Mouse (Mus musculus) megakaryocyte, adult 5-6 weeks (primary cell): ENCODE results near the gene Bbs10. TPM values are rescaled to one million over a fixed set of nuclear protein-coding genes. Genes with fewer than 3 reads are reported as not detected.

Experiments
- ATAC-seq: 2 replicates; pipeline ENCODE4 v1.8.0; 2016; ENCODE audit warnings: mild to moderate bottlenecking, inconsistent platforms; ENCODE audit not compliant: poor library complexity, severe bottlenecking
- total RNA-seq, 2 experiments: library from RNA; stranded (forward) in 1 of 2; stranded (reverse) in 1 of 2; fragments of 153-499, 151-499 nt in 1 of 2; fragments of 221-1000, 200-1000 nt in 1 of 2; gene quantifications; 2 replicates each; pipeline versions ENCODE4 v1.2.3 to v1.2.4; 2015 to 2017

Bbs10 gene
- 0.76 and 0.98 TPM in 2 replicates for total RNA-seq (2015)
- 2.1 and 2.3 TPM in 2 replicates for total RNA-seq (2017)

DNA sequence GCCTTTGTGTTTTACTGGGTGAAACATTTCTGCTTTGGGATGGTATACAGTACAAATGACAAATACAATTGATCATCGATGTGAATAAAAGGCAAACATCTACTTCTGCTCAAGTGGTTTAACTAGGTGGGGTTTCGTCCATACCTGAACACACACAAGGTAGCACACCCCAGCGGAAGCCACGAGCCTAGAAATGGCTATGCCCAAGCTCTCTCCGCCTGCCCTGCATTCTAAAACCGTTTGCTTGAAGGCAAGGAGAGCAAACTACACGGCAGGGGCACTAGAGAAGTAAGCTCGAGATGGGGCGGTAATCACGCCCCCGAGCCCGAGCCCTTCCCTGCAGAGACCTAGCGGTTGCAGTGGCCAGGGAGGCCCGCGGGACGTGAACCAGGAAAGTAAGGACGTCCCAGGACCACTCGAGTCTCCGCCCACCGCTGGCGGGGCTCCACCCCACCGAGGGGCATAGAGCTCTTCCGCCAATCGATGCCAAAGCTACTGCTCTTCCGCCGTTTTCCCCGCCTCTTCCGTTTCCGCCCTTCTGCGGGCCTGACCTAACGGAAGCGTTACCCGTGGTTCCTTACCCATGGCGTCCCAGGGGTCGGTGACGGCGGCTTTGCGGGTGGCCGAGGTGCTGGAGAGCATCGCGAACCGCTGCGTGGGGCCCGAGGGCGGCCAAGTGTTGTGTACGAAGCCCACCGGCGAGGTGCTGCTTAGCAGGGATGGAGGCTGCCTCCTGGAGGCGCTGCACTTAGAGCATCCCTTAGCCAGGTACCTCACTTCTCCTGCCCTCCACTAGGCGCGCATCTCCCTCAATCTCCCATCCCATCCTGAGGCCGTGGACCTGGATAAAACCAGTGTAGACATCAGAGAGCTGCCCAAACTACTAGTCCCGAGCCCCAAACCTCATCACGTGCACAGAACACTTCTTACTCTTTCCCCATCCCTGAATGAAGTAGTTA, at the start of gene Bbs10:
TSS of gene Bbs10 (plus strand) at position 540 of the 959 bp plus-strand sequence.
- ATAC-seq = peak; percentile 98

DNA sequence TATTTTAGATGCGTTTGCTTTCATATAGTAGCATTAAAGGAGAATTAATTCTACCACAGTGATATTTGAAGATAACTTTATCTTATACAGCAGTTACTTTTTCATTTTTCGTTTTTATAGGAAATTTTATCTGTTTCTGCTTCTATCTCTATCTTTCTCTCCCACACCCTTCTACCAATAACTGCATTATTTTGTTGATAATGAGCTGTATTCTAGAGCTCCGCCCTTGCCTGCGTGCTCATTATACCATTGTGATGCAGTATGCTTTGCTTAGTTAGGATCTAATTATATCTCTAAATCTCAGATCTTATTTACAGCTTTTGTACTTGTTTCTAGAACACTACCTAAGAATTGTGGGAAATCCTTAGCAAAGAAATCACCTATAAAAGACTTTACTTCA, 48.3 kb upstream of the Bbs10 start:
- ATAC-seq = no peak

DNA sequence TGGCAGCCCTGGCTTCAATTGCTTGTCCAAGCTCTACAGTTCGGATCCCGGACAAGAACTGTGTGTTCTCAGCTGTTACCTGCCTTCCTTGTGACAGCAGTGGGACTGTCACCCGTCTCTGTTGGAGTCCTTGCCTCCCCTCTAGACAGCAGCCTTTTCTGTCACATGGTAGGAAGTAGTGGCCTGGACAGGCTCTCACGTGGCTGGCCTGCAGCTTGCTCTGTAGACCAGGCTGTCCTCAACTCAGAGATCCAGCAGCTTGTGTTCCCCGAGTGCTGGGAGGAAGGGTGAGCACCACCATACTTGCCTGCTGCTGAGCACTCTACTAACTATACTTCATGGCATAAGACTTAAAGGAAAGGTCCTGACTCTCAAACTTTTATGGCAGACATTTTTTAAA, 46.8 kb upstream of the Bbs10 start:
- ATAC-seq = no peak

DNA sequence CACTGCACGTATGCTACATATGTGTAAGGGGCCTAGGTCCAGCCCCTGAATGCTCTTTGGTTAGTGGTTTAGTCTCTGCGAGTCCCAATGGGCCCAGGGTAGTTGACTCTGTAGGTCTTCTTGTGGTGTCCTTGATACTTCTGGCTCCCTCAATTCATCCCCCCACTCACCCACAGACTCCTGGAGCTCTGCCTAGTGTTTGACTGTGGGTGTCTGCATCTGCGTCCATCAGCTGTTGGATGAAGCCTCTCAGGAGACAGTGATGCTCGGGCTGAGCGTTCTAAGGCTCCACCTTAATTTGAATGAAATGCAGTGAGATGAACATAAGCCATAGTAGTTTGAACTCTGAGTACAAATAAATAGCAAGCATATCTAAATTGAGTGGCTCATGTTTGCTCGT, 43.3 kb upstream of the Bbs10 start:
- ATAC-seq = no peak

DNA sequence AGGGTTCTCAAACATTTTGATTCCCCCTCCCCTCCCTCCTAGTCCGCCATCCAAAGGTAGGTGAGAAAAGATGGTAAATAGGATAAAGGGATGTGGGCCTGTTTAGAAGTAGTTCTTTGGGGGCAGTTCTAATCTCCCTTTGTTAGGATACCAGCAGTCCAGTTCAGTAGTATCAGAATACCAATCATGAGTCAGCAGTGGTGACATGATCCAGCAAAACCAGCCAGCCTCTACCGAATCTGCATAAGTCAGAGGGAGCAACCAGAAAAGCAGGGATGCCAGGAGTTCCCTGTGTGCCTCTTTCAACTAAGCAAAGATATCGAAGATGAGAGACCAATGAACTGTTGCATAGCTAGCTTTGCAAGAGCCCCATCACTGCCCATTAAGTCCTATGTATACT, 42.3 kb upstream of the Bbs10 start:
- no peak for ATAC-seq

DNA sequence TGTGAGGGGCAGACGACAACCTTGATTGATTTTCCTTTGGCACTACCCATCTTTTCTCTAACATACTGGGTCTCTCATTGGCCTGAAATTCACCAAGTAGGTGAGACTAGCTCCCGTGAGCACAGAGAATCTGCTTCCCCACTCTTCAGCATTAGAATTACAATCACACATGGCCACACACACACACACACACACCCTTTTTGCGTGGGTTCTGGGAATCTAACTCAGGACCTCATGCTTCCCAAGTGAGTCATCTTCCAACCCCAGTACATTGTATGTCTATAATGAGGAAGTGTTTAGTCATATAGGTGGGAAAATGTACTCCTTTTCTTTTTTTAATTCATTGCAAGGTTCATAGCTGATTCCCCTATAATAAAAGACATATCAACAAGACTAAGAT, 41.1 kb upstream of the Bbs10 start:
- ATAC-seq = no peak

DNA sequence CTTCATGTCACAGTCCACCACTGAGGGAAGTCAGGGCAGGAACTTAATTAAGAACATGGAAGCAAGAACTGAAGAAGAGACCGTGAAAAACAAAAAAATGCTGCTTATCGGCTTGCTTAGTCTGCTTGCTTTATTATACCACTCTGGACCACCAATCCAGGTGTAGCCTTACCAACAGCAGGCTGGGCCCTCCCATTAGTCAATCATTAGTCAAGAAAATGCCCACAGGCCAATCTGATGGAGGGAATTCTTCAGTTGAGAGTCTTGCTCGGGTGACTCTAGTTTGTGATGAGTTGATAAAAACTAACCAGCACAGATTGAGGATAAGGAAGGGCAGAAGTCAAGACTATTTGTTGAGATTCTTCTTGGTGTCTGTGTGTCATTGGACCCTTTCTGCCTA, 40.2 kb upstream of the Bbs10 start:
- no peak for ATAC-seq

DNA sequence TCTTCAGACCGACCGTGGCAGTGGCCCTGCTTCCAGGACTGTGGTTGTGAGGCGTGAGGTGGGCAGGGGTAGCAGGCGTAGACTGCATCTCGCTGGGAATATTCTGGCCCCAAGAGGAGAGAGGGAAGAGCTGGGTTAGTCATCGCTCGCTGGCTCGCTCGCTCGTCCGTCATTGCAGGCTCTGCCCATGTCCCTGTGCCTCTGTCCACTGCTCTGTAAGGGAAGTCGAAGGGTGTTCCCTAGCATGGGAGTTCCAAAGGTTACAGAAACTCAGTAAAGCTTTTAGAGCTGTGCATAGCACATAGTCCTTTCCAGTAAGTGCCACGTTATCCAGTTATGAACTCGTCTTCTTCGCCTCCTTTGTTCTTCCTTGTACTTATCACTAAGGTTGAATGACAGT, 26.8 kb upstream of the Bbs10 start:
- no peak for ATAC-seq

DNA sequence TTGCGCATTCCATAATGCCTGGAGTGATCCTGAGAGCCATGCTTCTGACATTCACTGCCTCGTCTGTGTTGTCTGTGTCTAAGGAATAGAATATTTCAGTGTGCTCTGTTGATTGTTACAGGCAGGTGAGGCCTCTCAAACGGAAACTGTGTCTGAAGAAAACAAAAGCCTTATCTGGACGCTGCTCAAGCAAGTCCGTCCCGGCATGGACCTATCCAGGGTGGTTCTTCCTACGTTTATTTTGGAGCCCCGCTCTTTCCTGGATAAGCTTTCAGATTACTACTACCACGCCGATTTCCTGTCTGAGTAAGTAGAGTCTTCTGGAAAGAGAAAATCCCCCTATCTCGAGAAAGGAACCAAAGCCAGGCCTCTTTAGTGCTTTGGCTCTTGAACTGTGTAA, 25.6 kb upstream of the Bbs10 start:
- ATAC-seq = no peak

DNA sequence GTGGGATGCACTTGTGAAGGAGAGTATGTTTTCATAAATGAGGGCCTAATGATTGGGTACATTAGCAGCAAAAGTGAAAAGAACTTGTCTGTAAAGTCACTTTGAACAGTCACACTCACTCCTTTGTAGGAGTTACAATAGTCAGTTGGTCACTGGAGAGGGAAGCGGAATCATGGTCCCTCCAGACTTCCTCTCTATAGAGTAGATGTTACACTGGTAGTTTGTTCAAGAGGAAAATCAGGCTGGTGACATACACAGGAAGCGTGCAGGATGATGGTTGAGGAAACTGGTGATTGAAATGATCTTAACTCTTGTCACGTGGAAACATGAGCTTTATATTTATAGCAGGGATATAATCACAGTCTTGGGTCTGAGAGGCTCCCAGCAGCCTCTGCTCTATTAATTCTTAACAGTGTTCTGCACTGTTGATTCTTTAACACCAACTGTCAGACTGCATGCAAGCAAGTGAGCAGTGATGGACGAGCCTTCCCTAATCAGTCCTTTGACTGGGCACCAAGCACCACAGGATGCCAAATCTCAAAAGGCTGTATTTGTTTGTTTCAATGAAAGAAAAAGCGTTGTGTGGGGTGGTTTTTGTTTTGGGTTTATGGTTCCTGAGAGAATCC, 24.9 kb upstream of the Bbs10 start:
- no peak for ATAC-seq

DNA sequence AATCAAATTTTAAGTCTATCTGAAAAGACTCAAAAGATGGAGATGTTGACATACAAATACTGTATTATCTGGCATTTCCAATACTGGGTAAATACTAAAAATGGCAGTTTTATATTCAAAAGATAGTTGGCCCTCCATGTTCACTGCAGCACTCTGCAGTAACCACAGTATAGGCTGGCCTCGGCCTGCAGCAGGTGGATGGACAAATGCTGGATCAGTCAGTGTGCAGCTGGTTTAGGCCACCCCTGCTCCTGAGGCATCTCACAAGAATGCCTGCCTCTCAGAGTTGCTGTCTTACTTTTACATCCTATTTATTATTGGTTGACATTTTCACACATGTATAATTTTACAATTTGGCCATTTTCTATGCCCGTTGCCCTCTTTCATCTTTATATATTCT, 22.7 kb upstream of the Bbs10 start:
- ATAC-seq = no peak

DNA sequence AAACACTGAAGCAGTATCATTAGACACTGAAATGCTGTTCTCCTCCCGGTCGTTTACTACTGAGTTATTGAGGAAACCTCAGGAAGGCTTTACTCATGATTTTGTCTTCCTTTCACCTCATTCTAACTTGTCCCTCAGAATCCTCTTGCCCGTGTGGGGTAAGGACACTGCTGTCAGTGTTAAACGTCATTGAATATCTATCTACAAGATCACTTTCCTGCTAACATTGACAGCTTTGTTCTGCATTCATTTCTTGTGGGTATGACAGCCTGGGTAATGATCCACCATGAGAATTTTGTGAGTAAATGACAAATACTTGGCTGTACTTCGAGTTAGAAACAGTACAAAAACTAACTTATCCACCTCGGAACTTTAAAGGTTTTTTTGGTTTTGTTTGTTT, 848 bp upstream of the Bbs10 start:
- ATAC-seq = no peak

DNA sequence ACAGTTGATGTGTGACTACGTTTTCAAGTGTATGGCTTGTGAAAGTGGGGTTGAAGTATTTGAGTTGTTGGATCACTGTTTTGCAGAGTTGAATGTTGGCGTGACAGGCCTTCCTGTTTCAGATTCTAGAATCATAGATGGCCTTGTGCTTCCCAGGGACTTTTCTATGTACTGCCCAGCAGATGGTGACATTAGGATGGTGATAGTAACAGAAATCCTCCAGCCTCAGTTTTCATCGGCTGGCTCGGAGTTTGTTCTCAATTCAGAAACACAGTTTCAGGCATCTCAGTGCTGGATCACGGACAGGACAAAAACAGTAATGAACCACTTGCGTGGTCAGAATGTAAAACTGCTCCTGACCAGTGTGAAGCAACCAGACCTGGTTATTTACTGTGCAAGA, 1.1 kb downstream of the Bbs10 start:
- ATAC-seq = no peak

DNA sequence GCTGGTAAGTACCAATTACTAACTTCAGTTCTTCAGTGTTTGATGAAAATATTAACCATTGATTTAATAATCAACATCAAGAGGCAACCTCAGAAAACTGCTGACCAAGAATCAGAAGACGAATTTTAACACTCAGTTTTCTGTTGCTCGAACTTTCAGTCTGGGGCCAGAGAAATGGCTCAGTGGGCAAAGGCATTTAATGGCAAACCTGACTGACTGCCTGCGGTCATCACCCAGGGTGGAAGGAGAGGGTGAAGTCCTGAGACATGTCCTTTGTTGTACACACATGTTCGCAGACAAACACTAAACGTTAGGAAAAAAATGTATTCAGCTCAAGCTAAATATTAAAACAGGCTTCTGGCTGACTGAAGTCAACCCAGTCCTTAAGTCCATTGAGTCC, 2.6 kb downstream of the Bbs10 start:
- ATAC-seq = no peak

DNA sequence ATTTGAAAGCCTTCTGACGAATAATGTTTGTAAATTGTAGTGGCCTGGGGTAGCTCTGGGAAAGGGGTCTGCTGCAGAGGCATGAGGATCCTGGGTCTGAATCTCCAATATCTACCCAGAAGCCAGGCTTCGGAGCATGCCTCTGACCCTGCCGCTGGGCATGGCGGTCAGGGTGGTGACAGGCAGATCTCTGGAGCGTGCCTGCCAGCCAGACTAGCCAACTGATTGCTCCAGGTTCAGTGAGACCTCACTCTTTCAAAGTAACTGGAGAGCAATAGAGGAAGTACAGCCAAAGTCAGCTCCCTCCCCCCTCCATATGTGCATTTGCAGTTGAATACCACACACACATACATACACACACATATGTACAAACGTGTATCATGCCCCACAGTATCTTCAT, 4.0 kb downstream of the Bbs10 start:
- no peak for ATAC-seq

DNA sequence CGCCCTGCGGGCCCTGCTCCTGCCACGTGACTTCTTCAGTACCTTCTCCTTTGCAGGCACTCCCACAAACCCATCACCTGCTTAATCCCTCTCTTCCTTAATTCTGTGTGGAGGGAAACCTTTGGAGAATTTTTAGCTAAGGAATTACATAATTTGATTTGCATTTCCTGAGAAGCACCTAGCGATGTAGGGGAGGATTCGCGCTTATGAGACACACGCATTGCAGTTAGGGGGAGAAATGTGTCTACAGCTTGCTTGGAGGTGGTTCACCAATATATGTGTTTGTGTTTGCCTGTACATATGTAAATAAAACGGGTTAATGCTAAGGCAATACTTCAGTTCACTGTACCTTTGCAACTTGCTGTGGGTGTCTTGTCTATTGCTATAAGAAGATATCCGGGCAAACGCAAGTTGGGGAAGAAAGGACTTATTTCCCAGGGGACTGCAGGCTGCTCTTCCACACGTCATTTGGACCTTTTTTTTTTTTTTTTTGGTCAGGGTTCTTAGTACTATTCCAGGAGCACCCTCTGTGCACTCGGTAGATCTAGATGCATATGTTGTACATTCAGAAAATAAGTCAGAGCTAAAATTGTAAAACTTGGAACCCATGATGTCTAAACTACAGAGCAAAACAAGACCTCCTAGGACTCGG, 10.5 kb downstream of the Bbs10 start:
- no peak for ATAC-seq

DNA sequence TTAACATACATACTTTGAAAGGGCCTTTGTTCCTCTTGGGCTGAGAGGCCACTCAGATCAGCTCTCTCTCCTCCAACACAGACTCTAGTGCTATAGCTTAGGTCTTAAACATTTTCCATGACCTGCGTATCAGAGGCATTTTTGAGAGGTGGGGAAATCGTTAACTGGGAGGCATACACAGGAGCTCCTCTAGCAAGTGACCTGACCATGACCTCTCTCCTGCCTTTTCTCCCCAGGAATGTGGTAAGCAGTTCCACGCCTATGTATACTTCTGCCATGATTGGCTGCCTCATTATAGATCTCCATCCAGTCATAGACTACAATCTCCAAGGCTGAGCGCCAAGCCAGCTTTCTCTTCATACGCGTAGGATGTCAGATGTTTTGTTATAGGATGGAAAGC, 14.8 kb downstream of the Bbs10 start:
- no peak for ATAC-seq

DNA sequence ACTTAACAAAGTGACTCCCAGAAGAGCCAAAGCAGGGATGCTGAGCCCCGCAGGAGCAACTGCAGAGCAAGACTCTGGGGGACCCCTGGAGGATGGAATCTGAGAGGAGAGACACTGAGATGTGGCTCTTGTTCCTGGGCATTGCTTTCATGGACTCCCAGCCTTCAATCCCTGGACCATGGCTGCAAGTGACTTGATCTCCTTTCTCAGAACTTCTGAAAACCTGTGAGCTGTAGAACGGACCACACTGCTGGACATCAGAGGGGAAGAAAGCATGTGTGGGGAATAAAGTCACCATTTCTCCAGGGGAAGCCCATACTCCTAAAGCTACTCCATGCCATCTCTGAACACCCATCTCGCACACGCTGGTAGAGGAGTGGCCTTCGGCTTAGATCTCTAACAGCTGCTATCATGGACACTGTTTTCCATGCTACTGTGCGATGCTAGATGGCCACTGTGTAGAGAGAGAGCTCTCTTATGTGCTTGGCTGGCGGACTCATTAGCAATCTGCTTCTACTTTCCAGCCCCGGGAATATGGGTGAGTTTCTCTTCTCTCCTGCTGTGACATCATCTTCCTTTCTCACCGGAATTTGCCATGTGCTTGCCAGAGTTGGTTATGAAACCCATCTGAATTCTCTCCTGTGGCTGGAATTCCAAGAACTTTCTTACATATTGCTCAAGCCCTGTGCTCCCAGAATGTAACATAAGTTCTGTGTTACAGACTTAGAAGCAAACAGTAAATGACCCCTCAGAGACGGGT, 16.3 kb downstream of the Bbs10 start:
- no peak for ATAC-seq

DNA sequence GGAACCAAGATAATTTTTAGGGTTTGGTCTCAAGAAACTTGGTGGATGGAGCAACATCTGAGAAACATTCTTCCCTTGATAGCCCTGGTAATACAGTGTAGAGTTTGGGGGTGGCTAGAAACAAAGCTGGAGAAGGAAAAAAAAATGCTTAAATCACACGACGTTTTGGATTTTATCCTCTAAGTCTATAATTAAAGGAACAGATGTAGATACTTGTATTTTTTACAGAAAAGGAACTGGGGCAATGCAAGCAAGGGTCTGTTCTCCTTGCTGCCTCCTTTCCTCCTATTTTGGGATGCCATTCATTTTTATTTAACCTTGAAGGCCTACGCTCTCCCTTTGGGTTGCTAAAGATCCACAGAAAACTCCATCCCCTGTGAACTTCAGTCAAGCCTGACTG, 17.5 kb downstream of the Bbs10 start:
- ATAC-seq = no peak

DNA sequence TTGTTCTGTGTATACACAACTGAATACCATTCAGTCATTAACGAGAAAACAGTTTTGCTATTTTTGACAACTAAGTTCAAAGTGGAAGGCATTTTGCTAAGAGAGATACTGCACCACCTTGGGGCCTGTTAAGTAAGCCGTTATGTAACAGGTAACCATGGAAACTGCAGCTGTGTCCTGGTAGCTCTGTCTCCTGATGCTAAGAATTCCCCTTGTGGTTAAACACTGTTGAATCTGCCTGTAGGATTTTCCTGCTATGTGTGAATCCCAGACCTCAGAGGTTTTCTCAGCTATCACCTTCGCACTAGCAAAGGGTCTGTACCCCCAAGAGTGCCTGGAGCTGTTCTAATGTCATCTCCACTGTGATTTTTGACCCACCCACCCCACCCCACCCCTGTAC, 19.5 kb downstream of the Bbs10 start:
- ATAC-seq = no peak
